ENCODE assay signal across 8 mouse cellular contexts in the genomic region with DNA sequence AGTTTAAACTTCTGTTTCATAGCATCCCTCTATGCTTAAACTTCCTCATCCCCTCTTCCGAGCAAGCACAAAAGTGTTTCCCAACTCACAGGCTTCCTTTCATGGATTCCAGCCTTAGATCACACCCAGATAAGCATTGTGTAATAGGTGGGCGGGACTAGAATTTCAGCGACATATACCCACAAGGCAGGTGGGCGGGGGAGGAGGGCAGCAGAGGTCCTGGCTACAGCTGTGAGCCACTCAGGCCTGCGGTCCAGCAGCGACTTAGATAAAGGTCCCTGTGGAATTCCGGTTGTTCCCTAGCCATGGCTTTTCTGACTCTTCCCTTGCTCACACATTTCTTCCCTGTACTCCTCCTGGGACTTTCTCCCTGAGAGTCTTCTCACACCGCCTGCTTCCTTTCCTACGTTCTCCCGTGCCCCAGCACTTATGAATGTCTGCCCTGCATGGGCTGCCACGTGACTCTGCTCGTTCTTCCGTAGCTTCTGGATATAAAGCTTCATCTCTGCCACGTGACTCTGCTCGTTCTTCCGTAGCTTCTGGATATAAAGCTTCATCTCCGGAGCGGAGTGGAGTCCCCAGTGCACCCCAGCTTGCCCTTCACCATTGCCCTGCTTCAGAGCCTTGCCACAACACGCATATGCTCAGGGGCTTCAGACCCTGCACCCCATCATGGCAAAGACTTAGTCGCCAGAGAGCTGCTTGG.
DNase-seq lines count a peak whose midpoint lies in the region; ATAC-seq and TF ChIP-seq lines count a peak whose summit lies in the region.

No protein-coding gene starts in this region.

- no peaks in the 10 kb centered on the region; the same call in 1 of the 2 replicates for H3K4me1 ChIP-seq in hindbrain, embryonic 16.5 days (ENCODE audit: control insufficient read depth, insufficient read depth, low read depth, low read length)
- peaks cover 28% of the 10 kb centered on the region for H3K4me1 ChIP-seq in liver, postnatal 0 days (ENCODE audit: insufficient read depth)

- no peaks in the 10 kb centered on the region for H3K27me3 ChIP-seq in hindbrain, embryonic 16.5 days (replicated peaks; ENCODE audit: control insufficient read depth, insufficient read depth, low read length)
- H3K27me3 ChIP-seq in liver, postnatal 0 days (ENCODE audit: insufficient read depth, low read length), result no peaks in the 10 kb centered on the region

- peak overlapping the region; percentile 27 for H3K4me2 ChIP-seq in hindbrain, embryonic 16.5 days (ENCODE audit: low read length)
- H3K4me2 ChIP-seq in liver, postnatal 0 days (ENCODE audit: low read depth, low read length), result peak overlapping the region; percentile 23

- H3K36me3 ChIP-seq in hindbrain, embryonic 16.5 days (ENCODE audit: control insufficient read depth, insufficient read depth, low read length), result no peaks in the 10 kb centered on the region
- H3K36me3 ChIP-seq in liver, postnatal 0 days (replicated peaks; ENCODE audit: insufficient read depth, low read length), result peaks cover 17% of the 10 kb centered on the region

- H3K27ac ChIP-seq in hindbrain, embryonic 16.5 days (ENCODE audit: low read depth, low read length), result no peak overlapping the region
- H3K27ac ChIP-seq in liver, postnatal 0 days (ENCODE audit: low read depth), result peak overlapping the region; percentile 55

- peak; percentile 98 for DNase-seq in heart, adult 11 months
- no peak for DNase-seq in heart, adult 8-10 months (ENCODE audit: low spot score)
- peak; percentile 77 for DNase-seq in fat pad, adult 2 months (ENCODE audit: extremely low read depth, low read depth, low spot score)
- peak; percentile 78 for DNase-seq in liver, postnatal 0 days
- DNase-seq in skeletal muscle tissue, adult 2 months (ENCODE audit: low read depth, low spot score), result peak; percentile 81
- DNase-seq in spleen, postnatal 4 days (ENCODE audit: low spot score in 2 of 2), result no peak
- no peak for DNase-seq in layer of hippocampus, adult 18-20 months (ENCODE audit: low spot score in 2 of 2)

- peak; percentile 48; the same call in 1 of the 2 replicates for ATAC-seq in hindbrain, embryonic 16.5 days
- ATAC-seq in liver, postnatal 0 days, result peak; percentile 88

- no peak; the same call in 1 of the 2 replicates for TF ChIP-seq EP300 in liver, postnatal 0 days (IDR thresholded peaks at IDR 0.05; ENCODE audit: low read depth)

- WGBS in hindbrain, embryonic 16.5 days, result 40% methylated on average over 20 of the region's 20 CpGs
- 49% methylated on average over 20 of the region's 20 CpGs for WGBS in liver, postnatal 0 days (ENCODE audit: insufficient replicate concordance)

- no peak overlapping the region for H3K4me3 ChIP-seq in hindbrain, embryonic 16.5 days (ENCODE audit: low read length)
- H3K4me3 ChIP-seq in liver, postnatal 0 days (ENCODE audit: low read depth, low read length), result no peak overlapping the region

- H3K9ac ChIP-seq in hindbrain, embryonic 16.5 days (ENCODE audit: low read depth, low read length), result no peak overlapping the region
- no peak overlapping the region for H3K9ac ChIP-seq in liver, postnatal 0 days (replicated peaks)

- TF ChIP-seq CTCF in liver, postnatal 0 days (IDR thresholded peaks at IDR 0.05; ENCODE audit: low read depth), result no peak

- H3K9me3 ChIP-seq in hindbrain, embryonic 16.5 days (ENCODE audit: control insufficient read depth, low read length), result no peaks in the 10 kb centered on the region
- H3K9me3 ChIP-seq in liver, postnatal 0 days (ENCODE audit: low read length), result no peaks in the 10 kb centered on the region

Comparison
In these comparisons a context has a peak if more than half of its experiments do, and no peak if none do; other contexts are left out.
1. DNase-seq: peak in heart, adult 11 months (single experiment), fat pad, adult 2 months (single experiment), liver, postnatal 0 days (single experiment) and skeletal muscle tissue, adult 2 months (single experiment); none in heart, adult 8-10 months (single experiment), spleen, postnatal 4 days (0 of 2) and layer of hippocampus, adult 18-20 months (0 of 2).